Mouse (Mus musculus): ENCODE data around the gene Zfp692. TPM values are rescaled to one million over a fixed set of nuclear protein-coding genes. Genes with fewer than 3 reads are reported as not detected.

The Zfp692 gene
- 1 to 10 TPM; 2.7 to 3.4 TPM for total RNA-seq (2021)
- long read RNA-seq, experiment 1, partial matches to known transcripts, result 0 of 2 reads
- long read RNA-seq, experiment 1, other reads (novel, unspliced or antisense), result 2 of 2 reads
- long read RNA-seq, experiment 2, partial matches to known transcripts, result 2 of 4 reads
- long read RNA-seq, experiment 2, other reads (novel, unspliced or antisense), result 2 of 4 reads

DNA sequence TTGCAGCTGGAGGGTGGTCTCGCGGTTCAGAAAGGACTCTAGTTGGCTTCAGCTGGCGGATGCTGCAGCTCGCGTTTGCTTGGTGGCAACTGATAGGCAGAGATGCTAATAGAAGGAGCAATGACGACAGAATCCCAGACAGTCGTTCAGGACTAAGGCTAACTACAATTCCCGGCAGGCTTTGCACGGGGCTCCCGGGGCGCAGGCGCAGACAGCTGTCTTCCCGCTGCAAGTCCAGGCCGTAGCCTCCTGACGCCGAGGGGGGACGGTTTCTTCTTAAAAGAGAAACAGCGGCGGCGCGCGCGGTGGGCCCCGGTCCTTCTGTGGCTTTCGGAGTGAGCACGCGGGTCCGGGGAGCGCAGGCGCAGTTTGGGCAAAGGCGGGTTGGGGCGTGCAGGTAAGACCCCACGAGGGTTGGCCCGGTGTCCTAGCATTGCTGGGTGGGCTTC, at the start of gene Zfp692:
Gene Zfp692, plus strand, starts transcription at position 210 of the 449 bp plus-strand sequence.
- DNase-seq, result peak; percentile 96
- intact Hi-C loops (cut with DNase I; ENCODE audit: low total_unique reads), result no loop called here

- no peak for DNase-seq
- intact Hi-C loops (cut with DNase I; ENCODE audit: low total_unique reads), result no loop called here
Observed at GRCm38 (mm10) chr11:58257816-58258215, 49.1 kb upstream of the Zfp692 start.

DNA sequence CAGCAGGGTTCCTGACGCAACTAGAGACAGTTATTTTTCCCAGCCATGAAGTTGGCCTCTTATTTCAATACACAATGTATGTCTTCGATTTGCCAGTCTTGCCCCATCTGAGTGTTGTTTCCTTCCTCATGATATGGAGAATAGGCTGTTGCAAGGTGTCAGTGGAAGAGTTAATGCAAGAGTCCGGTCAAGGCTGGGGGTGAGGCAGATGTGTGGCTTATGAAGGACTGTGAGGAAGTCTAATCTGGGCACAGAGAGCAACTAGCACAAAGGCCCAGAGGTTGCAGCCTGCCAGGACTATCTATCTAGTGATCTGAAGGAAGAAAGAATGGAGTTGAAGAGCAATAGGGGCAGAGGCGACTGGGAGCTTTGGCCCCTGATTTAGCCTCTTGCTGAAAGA, 46.7 kb upstream of the Zfp692 start:
- DNase-seq, result no peak
- intact Hi-C loops (cut with DNase I; ENCODE audit: low total_unique reads), result no loop called here

DNA sequence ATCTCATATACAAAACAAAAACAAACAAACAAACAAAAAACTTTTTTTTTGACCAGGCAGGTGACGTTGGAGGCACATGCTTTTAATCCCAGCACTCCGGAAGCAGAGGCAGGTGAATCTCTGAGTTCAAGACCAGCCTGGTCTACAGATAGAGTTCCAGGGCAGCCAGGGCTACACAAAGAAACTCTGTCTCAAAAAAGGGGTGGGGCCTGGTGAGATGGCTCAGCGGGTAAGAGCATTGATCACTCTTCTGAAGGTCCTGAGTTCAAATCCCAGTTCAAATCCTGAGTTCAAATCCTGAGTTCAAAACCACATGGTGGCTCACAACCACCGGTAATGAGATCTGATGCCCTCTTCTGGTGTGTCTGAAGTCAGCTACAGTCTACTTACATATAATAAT, 45.0 kb upstream of the Zfp692 start:
- intact Hi-C loops (cut with DNase I; ENCODE audit: low total_unique reads), result no loop called here
- no peak for DNase-seq

DNA sequence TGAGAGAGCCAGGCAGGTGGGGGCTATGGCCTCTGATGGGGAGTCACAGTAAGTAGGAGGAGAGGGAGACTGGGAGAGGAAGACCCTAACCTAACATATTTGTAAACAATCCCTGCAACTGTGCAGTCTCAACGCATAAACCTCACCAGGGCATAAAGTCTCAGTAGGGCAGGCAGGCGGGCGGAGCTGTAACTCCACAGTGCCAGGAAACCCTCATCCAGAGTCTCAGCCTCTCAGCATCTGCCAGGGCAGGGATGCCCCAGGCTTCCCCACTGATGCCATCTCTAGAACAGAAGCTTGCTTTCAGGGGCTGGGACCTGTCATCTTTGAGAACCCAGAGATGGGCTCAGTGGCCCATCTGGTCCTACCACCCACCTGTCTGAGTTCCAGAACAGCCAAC, 44.5 kb upstream of the Zfp692 start:
- no peak for DNase-seq
- intact Hi-C loops (cut with DNase I; ENCODE audit: low total_unique reads), result no loop called here

- intact Hi-C loops (cut with DNase I; ENCODE audit: low total_unique reads), result no loop called here
Observed at GRCm38 (mm10) chr11:58263516-58263915, 43.4 kb upstream of the Zfp692 start.

GRCm38 (mm10) chr11:58264546-58264945, 42.3 kb upstream of the Zfp692 start:
- no peak for DNase-seq
- intact Hi-C loops (cut with DNase I; ENCODE audit: low total_unique reads), result no loop called here

More at GRCm38 (mm10) chr11:58263516-58263915, 43.4 kb upstream of the Zfp692 start:
- DNase-seq, result no peak

DNA sequence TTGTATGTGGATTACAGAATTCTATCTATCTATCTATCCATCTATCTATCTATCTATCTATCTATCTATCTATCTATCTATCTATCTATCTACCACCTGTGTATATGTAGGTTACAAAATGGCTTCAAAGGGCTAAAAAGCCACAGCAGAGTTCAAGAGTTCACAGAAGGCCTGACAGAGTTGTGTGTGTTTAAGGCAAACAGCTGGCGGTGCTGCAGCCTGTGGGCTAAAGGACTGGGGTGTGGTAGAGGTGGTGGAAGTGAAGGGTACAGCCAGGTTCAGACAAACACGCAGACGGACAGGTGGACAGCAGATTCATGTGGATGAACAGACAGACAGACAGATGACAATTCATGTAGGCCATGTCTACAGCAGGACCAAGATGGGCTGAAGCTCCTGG, 38.6 kb upstream of the Zfp692 start:
- intact Hi-C loops (cut with DNase I; ENCODE audit: low total_unique reads), result no loop called here
- no peak for DNase-seq

- no peak for DNase-seq
- intact Hi-C loops (cut with DNase I; ENCODE audit: low total_unique reads), result no loop called here
Observed at GRCm38 (mm10) chr11:58274572-58274971, 32.3 kb upstream of the Zfp692 start, which contains the start of gene 4930438A08Rik. Gene 4930438A08Rik, plus strand, starts transcription at chr11:58274799.

GRCm38 (mm10) chr11:58275756-58276155, 31.1 kb upstream of the Zfp692 start:
- DNase-seq, result no peak
- intact Hi-C loops (cut with DNase I; ENCODE audit: low total_unique reads), result no loop called here

GRCm38 (mm10) chr11:58281970-58282496, 24.8 kb upstream of the Zfp692 start:
- DNase-seq, result no peak
- intact Hi-C loops (cut with DNase I; ENCODE audit: low total_unique reads), result no loop called here

DNA sequence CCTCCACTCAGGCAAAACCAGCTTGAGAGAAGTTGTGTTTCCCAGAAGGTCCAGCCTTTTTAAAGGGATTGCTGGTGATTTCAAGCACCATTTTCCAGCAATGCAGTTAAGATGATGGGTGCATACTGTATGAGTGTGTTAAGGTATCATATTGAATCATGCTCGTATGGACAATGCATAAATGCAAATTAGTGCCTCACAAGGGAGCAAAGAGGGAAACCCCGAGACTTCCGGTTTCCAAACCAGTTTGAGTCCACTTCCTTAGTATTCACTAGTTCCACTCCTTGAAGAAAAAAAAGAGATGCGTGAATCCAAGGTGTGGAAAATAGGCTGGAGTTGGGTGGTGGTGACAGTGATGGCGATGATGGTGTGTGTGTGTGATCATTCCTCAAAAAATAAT, 24.4 kb upstream of the Zfp692 start:
- DNase-seq, result no peak
- intact Hi-C loops (cut with DNase I; ENCODE audit: low total_unique reads), result no loop called here

- no peak for DNase-seq
- intact Hi-C loops (cut with DNase I; ENCODE audit: low total_unique reads), result no loop called here
Observed at GRCm38 (mm10) chr11:58289992-58290682, 16.7 kb upstream of the Zfp692 start.

DNA sequence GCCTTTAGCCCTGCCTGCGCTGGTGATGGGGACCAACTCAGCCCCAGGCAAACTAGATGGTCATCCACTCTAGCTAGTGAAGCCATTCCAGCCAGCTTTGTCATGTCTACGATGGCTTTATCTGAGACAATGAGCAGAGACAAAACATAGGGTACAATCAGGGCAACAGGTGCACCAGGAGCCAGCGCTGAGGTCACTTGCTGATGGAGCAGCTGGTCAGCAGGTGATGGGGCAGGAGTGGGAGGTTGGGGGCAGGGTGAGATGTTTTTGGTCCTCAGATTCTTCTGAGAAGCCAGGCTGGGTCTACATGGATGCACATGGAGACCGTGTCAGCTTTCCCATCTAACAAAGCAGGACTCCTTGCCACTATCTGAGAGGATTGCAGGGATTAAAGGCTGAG, 16.1 kb upstream of the Zfp692 start:
- DNase-seq, result no peak
- intact Hi-C loops (cut with DNase I; ENCODE audit: low total_unique reads), result no loop called here

- no peak for DNase-seq
- intact Hi-C loops (cut with DNase I; ENCODE audit: low total_unique reads), result no loop called here
Observed at GRCm38 (mm10) chr11:58292791-58293190, 14.1 kb upstream of the Zfp692 start.

DNA sequence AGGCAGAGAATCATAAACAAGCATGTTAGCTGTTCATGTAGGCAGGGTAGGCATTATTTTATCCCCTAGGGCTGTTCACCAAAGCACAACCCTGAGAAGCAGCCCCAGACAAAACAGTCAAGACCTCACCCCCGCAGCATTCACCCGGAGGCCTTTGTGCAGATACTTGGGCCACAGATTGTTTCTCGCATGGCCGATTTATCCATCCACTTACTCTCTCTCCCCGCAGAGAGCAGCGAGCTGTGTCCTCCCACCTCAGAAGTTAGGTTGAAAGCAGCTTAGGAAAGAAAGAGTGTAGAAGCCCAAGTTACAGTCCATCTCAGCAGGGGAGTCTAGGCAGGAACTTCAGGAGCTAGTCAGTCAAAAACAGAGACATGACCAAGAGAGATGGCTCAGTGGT, 9.5 kb upstream of the Zfp692 start:
- no peak for DNase-seq
- intact Hi-C loops (cut with DNase I; ENCODE audit: low total_unique reads), result no loop called here

DNA sequence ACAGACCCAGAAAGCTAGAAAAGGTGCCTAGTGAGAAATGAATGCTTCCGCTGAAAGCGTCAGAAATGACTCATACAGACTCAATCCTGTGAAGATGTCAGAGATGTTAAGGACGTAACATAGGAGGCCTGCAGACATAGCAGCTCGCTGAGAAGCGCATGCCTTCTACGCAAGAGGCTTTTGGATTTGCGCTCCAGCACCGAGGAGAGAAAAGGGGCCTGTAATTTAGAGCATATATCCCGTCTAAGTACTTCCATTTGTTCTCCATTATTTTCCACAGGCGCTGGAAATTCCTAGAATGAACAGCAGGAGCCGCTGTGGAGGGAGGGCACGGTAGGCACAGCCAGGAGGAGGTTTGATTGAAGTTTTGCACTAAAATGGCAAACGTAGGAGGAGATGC, 5.8 kb upstream of the Zfp692 start:
- intact Hi-C loops (cut with DNase I; ENCODE audit: low total_unique reads), result no loop called here
- peak; percentile 44 for DNase-seq

DNA sequence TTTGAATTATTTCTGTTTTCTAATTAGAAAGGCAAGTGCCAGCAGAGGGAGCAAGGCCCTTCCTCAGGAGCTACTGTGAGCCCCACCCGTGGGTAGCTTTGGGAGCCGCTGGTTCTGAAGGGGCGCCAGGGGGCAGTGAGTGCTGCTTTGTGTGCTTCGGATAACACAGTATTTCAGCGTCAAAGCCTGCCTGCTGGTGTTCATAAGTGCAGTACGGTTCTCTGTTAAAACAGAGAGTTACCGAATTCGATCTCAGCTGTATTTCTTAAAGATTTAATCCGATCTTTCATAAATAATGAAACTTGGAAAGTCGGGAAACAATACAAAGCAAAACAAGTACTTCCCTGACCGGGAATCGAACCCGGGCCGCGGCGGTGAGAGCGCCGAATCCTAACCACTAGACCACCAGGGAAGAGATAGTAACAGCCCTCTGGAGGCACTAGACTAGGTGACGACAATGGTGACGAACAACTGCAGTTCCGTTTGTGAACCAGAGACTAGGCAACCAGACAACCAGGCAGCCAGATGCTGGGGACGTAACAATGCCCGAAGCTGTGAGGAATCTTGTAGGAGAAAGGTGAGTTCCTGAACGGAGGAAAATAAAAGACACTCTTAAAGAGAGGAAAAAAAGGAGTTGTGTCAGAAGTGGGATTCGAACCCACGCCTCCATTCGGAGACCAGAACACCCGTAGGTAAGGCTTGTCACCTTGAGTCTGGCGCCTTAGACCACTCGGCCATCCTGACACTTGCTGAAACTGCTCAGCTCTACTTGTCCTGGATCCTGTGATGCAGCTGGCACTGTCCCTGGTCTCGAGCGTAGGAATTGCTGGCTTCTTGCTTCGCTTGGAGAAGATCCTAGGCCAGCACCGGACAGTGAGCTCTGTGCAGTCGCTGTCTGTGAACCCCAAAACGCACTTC, 4.8 kb upstream of the Zfp692 start:
- intact Hi-C loops (cut with DNase I; ENCODE audit: low total_unique reads), result no loop called here
- DNase-seq, result peak; percentile 89

DNA sequence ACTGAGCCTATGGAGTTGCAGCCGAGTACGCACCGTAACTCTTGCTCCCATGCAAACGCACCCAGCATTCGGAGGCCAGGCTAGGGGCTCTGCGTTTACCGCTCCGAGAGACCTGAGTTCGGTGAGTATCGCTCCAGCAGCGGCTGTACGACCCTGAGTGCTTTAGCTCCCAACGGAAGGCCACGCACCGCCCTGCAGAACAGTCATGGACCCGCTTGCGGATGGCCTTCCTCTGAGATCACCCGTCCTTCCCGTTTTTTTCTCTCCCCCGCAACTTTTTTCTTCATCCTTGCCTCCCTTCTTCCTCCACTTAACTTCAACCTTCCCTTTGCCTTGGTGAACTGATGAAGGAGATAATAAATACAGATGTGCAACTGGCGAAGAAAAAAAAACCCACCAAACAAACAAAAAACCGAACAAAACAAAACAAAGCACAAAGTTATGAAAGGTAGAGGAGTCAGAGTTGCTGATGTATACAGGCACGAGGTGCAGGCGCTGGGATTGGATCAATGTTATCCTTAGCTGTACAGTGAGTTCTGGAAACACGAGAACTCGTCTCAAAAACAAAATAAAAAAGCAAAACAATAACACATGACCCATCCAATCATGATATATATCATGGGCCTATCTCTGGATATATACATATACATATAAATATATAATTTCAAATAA, 4.0 kb upstream of the Zfp692 start:
- no peak for DNase-seq
- intact Hi-C loops (cut with DNase I; ENCODE audit: low total_unique reads), result no loop called here

GRCm38 (mm10) chr11:58303594-58303993, 3.3 kb upstream of the Zfp692 start:
- DNase-seq, result no peak
- intact Hi-C loops (cut with DNase I; ENCODE audit: low total_unique reads), result no loop called here
